Mouse (Mus musculus) v-Abl transformed pro-B cells (cell line): Measurements from ENCODE around the gene Eif5a.

ENCODE experiments used
- in situ Hi-C, 2 experiments: fragments of 400-800 bp; cut with MboI; formaldehyde crosslinking; loops; one replicate each; pipeline ENCODE4 v1.15.1; 2025; ENCODE audit not compliant: unreplicated experiment in 2 of 2

Eif5a gene

DNA sequence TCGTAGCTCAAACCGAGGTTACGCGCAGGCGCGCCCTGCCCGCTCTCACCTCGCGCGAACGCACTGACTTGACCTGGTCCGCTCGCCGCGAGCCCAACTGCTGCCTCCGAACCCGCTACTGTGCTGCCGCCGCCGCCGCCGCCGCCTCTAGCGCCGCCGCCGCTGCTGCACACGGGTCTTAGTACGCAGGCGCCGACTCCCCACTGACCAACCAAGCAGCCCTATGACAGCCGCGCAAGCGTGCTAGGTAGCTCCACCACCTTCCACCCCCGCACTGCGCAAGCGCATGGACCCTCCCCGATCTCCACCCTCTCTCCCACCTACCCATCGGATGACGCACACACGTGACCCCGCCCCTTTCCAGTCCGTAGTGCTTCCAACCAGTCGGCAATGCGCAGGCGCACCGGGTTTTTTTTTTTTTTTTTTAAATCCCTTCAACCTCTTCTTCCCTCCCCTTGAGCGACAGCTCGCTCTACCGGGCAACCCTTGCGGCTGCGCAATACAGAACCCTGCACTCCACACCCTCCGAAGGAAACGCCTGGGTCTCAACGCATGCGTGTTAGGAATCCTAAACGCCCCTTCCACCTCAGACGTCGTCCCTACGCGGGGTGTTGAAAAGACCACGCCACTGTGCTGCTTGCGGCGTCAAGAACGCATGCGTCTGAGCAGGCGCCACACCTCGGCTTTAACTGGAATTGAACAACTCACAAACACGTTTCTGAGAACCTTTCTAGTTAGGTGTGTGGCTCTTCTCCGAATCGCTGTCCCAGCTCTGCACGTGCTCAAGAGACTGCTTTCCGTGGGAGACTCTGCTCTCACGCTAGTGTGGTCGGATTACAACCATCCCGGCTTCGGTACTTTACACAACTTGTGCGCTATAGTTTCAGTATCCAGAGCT is at the start of gene Eif5a:
TSS of gene Eif5a (minus strand) at position 845 of the 898 bp plus-strand sequence.
- in situ Hi-C loops: loop anchor here (5.0 kb wide), 2 partner anchors 39 to 249 kb away; partner anchors contain the start of genes Kctd11 (in 2 of the 2) and Eif4a1 (in 1 of the 2)

DNA sequence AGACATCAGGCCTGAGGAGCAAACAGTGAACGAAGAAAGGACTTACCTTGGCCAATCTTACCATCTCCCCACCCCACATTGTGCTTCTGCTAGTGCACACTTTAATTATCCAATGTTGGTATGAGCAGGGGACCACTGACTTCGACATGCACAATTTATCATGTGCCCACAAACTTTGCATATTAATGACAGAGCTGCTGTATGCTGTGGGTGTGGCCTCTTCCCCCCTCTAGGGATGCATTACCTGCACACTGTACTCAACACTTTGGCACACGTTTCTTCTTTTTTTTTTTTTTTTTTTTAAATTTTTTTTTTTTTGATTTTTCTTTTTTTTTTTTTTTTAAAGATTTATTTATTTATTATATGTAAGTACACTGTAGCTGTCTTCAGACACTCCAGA is 49.0 kb upstream of the Eif5a start:
- in situ Hi-C loops: no loop called here

DNA sequence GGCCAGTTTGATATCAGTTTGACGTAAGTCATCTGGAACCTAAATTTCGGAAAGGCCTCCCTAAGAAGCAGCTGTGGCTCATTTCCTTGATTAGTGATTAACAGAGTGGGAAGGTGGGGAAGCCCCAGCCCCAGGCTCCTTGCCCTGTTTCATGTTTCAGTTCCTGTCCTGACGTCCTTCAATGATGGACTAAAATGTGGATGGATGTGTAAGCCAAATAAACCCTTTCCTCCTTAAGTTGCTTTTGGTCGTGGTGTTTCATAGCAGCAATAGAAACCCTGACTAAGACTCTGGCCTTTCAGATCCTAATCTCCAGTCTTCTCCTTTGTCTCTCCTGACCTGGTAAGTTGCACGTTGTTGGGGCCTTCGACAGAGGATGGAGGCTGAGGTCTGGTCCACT is 48.5 kb upstream of the Eif5a start:
- in situ Hi-C loops: no loop called here

DNA sequence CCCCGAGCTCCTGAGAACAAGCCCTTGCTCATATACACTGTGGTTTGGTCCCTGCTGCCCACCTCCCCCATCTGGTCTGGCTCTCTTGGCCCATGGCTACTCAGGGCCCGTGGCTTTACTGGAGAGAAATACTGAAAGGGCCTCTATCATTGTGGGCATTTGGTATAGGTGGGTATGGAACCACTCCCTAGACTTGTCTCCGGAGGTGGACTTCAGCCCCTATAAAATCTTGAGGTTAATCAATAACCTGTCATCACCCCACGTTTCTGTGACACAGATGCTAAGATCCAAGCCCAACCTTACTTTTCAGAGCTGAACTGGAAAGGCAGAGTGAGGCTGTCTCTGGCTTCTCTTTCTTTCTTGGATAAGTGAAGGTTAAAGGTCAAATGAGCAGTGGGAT is 47.0 kb upstream of the Eif5a start:
- in situ Hi-C loops: no loop called here

DNA sequence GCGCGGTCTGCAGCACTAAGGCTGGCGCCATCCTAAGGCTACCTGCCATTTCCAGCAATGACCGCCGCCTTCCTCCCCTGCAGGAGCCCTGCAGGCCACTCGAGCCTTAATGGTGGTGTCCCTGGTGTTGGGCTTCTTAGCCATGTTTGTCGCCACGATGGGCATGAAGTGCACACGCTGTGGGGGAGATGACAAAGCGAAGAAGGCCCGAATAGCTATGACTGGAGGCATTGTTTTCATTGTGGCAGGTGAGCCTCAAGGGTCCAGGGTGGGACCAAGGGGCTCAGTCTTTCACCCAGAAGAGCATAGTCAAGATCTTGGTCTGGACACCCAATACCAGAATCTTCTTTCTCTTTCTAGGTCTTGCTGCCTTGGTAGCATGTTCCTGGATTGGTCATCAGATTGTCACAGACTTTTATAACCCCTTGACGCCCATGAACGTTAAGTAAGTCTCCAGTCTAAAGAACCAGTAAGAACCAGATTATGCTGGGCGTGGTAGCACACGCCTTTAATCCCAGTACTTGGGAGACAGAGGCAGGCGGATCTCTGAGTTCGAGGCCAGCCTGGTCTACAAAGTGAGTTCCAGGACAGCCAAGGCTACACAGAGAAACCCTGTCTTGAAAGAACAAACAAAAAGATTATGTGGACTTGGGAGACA is 45.2 kb upstream of the Eif5a start:
- in situ Hi-C loops: no loop called here

- in situ Hi-C loops: no loop called here
These were observed 44.5 kb upstream of the Eif5a start for GRCm38 (mm10) chr11:69966006-69966859.

DNA sequence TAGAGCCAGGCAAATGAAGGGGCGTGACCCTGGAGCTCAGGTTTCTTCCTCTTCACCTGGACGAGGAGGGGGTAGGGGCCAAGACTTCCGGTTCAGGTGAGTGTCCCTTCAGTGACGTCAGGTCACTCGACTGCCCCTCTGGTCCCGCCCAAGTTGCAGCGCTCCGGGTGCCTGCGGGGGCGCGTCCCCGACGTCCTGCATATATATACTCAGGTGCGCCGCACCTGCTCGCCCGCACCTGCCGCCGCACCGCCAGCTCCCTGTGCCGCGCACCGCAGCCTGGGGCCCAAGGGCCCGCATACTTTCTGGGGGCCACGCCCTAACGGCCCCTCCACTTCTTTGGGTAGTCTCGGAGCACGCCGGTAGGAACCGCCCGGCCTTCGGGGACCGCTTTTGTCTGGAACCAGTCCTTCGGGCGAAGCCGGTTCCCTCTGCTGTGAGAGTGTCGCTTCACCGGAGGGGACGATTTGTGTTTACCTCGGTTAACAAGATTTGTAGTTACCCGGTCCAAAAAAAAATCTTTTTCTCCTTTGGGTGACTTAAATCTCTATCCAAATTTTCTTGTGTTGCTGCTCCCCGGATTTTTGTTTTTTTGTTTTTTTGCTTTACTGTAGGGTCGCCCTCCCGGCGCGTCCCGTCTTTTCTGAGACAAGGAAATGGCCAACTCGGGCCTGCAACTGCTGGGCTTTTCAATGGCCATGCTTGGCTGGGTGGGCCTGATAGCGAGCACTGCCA is 43.7 kb upstream of the Eif5a start:
- in situ Hi-C loops: no loop called here

DNA sequence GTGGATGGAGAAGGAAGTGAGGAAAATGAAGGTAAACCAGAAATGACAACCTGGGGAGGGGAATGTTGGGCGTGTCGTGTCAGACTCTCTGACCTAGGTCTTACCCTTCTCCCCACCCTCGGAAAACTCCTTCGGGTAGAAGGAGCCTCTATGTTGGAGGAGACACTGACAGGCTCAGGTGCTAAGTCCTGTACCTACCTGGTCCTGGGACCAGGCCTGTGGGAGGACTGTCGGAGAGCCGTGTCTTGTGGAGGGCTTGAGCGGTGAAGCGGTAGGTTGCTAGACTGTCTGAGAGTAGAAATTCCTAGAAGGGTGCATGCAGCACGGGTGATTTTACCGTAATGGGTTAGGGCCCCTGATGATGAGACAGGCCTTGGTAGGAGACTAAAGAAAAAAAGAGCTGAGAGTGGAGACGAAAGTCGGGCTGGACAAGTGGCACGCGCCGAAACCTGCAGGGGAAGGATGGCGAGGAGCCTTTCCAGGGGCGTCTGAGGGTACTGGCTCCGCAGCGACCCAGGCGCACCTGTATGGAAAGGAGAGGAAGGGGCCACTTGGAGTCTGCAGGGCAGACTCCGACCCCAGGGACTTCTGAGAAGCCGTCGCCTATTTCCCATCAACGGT is 43.0 kb upstream of the Eif5a start, which contains the start of gene Cldn7:
TSS of gene Cldn7 (plus strand) at position 130 of the 621 bp plus-strand sequence.
- in situ Hi-C loops: no loop called here

DNA sequence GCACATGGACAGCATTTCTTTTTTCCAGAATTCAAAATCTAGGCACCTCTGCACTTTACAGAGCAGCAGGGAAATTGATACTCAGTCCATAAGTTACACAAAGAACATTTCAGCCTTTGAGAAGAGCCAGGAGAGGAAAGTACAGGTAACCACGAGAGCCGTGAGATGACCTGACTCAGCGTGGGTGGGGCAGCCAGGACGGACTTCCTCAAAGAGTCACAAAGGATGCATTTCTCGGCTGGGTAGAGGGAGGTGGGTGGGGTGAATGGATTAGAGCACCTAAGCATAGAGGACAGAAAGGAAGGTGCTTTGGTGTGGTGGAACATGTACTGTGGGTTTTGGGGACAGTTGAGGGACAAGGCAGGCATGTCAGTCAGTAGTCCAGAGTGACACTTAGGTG is 40.1 kb upstream of the Eif5a start:
- in situ Hi-C loops: no loop called here

DNA sequence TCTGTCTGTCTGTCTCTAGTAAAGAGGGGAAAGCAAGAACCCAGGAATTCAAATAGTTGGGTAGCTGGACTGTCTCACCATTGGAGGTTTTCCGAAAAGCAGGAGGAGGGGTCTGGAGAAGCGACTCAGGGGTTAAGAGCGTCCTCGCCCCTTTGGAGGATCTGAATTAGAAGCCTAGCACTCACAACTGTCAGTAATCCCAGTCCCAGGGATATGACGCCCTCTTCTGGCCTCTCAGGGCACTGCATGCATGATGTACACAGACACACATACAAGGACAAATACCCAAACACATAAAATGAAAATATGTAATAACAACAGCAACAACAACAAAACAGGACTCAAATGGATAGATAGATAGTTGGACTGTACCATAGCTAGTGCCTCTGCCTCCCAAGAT is 38.9 kb upstream of the Eif5a start:
- in situ Hi-C loops: no loop called here

- in situ Hi-C loops: loop anchor here (10.0 kb wide), 3 partner anchors 231 to 271 kb away; partner anchors contain the start of genes Senp3 (in 1 of the 2) and Tnfsf13 (in 1 of the 2)
These were observed 34.5 kb upstream of the Eif5a start for GRCm38 (mm10) chr11:69956218-69956617.

- in situ Hi-C loops: loop anchor here (10.0 kb wide), 3 partner anchors 231 to 271 kb away; partner anchors contain the start of genes Senp3 (in 1 of the 2) and Tnfsf13 (in 1 of the 2)
These were observed 33.9 kb upstream of the Eif5a start for GRCm38 (mm10) chr11:69955618-69956017.

DNA sequence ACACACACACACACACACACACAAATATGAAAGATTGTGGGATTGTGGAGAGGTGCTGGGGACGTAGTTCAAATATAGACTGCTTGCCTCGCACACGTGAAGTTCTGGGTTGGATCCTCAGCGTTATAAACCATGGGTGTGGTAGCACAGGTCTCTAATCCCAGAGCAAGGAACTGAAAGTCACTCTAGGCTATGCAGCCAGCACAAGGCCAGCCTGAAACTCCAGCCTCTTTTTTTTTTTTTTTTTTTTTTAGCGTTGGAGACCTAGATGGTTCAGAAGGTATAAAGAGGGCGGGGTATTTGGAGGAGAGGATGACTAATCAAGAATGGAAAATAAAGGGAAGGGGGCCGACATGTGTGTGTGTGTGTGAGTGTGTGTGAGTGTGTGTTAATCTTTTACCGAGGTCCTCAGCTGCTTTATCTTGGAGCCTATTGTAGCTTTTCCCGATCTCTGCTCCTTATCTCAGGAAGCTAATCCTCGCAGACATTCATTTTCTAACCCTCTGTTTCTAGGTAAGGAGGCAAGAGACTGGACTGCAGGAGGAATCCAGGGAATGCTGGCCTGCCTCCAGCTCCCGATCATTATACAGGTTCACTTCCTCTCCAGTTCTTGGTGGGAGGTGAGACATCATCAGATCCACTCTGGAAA is 31.6 kb upstream of the Eif5a start:
- in situ Hi-C loops: loop anchor here (5.0 to 10.0 kb wide), 6 partner anchors 49 to 269 kb away; partner anchors contain the start of genes Dvl2 (in 1 of the 2), Senp3 (in 1 of the 2), Tmem95 (in 1 of the 2) and Tnfsf13 (in 1 of the 2)

DNA sequence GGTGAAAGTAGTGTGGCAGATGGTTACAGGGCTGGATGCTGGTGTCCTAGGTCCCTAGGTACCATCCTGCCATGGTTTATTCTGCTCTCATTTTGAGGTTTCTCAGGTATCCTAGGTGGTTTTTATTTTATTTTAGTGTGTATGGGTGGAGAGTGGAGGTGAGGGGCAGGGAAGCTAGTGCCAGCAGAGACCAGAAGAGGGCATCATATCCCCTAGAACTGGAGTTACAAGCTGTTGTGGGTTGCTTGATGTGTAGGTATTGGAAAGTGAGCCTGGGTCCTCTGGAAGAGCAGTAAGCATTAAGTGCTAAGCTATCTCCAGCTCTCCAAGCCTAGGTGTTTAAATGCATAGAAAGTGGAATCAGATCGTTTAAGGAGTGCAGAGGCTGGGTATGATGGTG is 30.5 kb upstream of the Eif5a start:
- in situ Hi-C loops: loop anchor here (5.0 to 10.0 kb wide), 6 partner anchors 50 to 267 kb away; partner anchors contain the start of genes Dvl2 (in 1 of the 2), Senp3 (in 1 of the 2), Tmem95 (in 1 of the 2) and Tnfsf13 (in 1 of the 2)

DNA sequence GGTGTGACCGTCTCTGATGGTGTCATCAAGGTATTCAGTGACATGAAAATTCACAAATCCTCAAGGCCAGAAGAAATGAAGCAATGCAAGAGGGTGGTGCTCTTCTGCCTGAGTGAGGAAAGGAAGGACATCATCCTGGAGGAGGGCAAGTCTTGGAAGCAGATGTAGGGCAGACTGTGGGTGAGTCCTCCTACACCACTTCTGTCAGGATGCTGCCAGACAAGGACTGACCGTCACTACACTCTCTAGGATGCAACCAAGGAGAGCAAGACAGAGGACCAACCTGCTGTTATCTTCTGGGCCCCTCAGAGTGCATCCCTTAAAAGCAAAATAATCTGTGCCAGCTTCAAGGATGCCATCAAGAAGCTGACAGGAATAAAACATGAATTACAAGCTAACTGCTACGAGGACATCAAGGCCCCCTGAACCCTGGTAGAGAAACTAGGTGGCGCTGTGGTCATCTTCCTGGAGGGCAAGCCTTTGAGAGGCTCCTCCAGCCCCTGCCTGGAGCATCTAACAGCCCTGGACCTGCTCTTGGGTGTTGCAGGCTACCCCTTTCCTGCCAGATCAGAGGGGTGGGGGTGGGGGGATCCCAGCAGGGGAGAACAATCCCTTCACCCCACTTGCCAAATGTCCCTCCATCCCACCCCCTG is 29.2 kb upstream of the Eif5a start:
- in situ Hi-C loops: loop anchor here (5.0 to 10.0 kb wide), 6 partner anchors 51 to 266 kb away; partner anchors contain the start of genes Dvl2 (in 1 of the 2), Senp3 (in 1 of the 2), Tmem95 (in 1 of the 2) and Tnfsf13 (in 1 of the 2)

DNA sequence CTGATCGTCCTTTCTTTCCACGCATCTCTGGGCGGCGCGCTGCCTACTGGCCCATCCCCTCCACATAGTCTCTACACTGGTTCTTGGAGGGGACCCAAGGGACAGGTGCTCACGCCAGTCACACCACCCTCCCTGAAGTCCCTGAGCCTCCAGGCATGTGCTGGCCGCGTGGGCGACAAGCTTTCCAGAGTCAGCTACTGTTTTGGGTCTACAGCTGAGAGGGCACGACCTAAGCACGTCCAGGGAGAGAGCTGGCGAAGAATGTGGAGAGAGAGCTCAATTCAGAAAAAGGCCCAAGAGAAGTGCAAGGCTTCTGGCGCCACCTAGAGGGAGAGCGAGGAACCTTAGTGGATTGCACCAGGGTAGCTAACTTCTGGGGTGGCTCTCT is 27.0 kb upstream of the Eif5a start:
- in situ Hi-C loops: no loop called here

DNA sequence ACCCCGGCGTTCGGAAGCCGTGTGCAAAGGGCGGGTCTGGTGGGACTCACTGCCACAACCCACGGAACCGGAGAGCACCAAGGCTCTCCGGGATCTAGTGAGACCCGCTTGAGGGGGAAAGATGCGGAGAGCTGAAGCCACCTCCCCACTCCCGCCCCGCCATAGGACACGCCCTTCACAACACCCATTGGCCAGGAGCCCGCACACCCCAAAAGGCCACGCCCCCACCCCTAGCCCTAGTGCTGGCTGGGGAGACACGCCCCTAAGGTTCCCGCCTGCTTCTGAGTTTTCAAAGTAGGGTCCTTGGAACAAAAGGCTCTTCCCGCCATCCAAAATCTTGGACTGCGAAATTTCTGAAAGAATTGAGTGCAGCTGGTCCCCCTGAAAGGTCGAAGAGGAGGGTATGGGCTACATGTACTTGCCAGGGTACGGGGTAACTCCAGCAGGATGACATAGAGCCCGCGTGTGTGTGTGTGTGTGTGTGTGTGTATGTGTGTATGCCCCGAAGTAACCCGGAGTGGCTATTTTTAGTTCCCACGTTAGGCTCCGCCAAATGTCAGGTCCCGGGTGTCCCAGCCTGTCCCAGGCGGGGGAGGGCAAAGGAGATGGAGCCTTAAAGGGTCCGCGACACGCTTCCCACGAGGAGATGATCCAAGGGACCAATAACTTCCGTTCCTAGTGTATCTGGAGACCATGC is 26.5 kb upstream of the Eif5a start, which contains the start of gene Slc2a4:
TSS of gene Slc2a4 (minus strand) at position 123 of the 697 bp plus-strand sequence.
- in situ Hi-C loops: no loop called here
